Comparison of ENCODE assay signal across 7 mouse cellular contexts in the genomic region with DNA sequence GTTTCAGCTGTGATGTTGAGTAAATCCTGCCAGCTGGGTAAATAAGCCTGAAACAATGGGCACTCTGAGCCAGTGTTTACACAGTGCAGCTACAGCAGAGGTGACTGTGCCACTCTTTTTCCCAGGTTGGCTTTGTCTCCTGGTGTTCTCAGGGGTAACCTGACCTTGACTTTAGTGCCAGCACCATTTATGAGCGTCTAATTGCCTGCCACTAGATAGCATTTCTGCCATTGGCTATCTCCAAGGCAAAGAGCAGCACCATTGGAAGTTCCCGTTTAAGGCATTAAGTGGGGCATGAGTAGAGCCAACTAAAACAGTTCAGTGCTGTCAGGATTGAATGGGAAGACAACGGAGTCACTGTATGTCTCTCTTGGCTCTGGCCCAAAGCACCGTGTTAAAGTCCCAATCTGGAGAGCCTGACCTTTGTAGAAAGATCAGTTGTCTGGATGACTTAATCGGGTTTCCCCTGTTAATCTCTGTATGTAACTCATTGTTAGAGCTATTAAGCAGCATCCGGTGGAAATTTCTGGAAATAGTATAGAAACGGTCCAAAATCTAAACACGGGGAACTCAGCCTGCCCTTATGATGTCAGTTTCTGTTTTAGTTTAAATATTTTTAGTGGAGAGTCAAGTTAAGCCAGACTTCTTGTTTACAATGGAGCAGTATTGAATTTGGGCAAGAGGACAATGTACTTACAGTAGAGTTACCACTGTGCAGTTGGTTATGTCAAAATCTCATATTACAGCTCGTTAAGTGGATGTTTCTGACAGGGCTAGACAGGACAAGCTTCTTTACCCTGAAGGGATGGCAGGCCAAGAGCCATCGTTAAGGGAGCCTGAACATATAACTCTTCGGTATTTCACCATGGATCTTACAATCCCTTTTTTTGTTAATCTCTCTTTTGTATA. TPM values are rescaled to one million over a fixed set of nuclear protein-coding genes. Genes with fewer than 3 reads are reported as not detected.
DNase-seq lines count a peak whose midpoint lies in the region; ATAC-seq lines count a peak whose summit lies in the region.

No protein-coding gene starts in this region.

- no peaks in the 10 kb centered on the region for H3K4me1 ChIP-seq in midbrain, embryonic 11.5 days (ENCODE audit: control insufficient read depth, insufficient read depth, low read length)
- peaks cover 6% of the 10 kb centered on the region for H3K4me1 ChIP-seq in midbrain, embryonic 10.5 days
- peaks cover 19% of the 10 kb centered on the region; the same call in 1 of the 2 replicates for H3K4me1 ChIP-seq in heart, embryonic 10.5 days
- peaks cover 14% of the 10 kb centered on the region for H3K4me1 ChIP-seq in limb, embryonic 15.5 days
- H3K4me1 ChIP-seq in stomach, embryonic 16.5 days (ENCODE audit: control insufficient read depth, insufficient read depth, low read length) = peaks cover 8% of the 10 kb centered on the region

- H3K27me3 ChIP-seq in midbrain, embryonic 11.5 days (ENCODE audit: control insufficient read depth, insufficient read depth, low read length) = no peaks in the 10 kb centered on the region
- H3K27me3 ChIP-seq in midbrain, embryonic 10.5 days (ENCODE audit: low read depth, poor library complexity, severe bottlenecking) = no peaks in the 10 kb centered on the region
- no peaks in the 10 kb centered on the region for H3K27me3 ChIP-seq in heart, embryonic 10.5 days (ENCODE audit: insufficient read depth, poor library complexity, severe bottlenecking)
- H3K27me3 ChIP-seq in limb, embryonic 15.5 days = no peaks in the 10 kb centered on the region
- no peaks in the 10 kb centered on the region for H3K27me3 ChIP-seq in stomach, embryonic 16.5 days (ENCODE audit: control insufficient read depth, insufficient read depth, low read length)

- H3K9me3 ChIP-seq in midbrain, embryonic 11.5 days (ENCODE audit: control insufficient read depth, low read length) = no peaks in the 10 kb centered on the region
- no peaks in the 10 kb centered on the region for H3K9me3 ChIP-seq in midbrain, embryonic 10.5 days (replicated peaks)
- no peaks in the 10 kb centered on the region for H3K9me3 ChIP-seq in heart, embryonic 10.5 days
- no peaks in the 10 kb centered on the region for H3K9me3 ChIP-seq in limb, embryonic 15.5 days
- no peaks in the 10 kb centered on the region for H3K9me3 ChIP-seq in stomach, embryonic 16.5 days (replicated peaks; ENCODE audit: control insufficient read depth, low read length)

- no peak overlapping the region for H3K9ac ChIP-seq in midbrain, embryonic 11.5 days (ENCODE audit: low read length)
- H3K9ac ChIP-seq in limb, embryonic 15.5 days = no peak overlapping the region
- no peak overlapping the region for H3K9ac ChIP-seq in stomach, embryonic 16.5 days (ENCODE audit: low read length)

- no peaks in the 10 kb centered on the region for H3K36me3 ChIP-seq in midbrain, embryonic 11.5 days (ENCODE audit: control insufficient read depth, insufficient read depth, low read length)
- no peaks in the 10 kb centered on the region for H3K36me3 ChIP-seq in midbrain, embryonic 10.5 days
- H3K36me3 ChIP-seq in heart, embryonic 10.5 days = no peaks in the 10 kb centered on the region
- no peaks in the 10 kb centered on the region for H3K36me3 ChIP-seq in limb, embryonic 15.5 days
- no peaks in the 10 kb centered on the region for H3K36me3 ChIP-seq in stomach, embryonic 16.5 days (ENCODE audit: control insufficient read depth, insufficient read depth, low read length)

- WGBS in midbrain, embryonic 11.5 days = 68% methylated on average over 11 of the region's 11 CpGs
- WGBS in midbrain, embryonic 10.5 days = 78% methylated on average over 11 of the region's 11 CpGs
- 46% methylated on average over 11 of the region's 11 CpGs for WGBS in heart, embryonic 10.5 days
- 23% methylated on average over 11 of the region's 11 CpGs for WGBS in limb, embryonic 15.5 days
- 19% methylated on average over 11 of the region's 11 CpGs for WGBS in stomach, embryonic 16.5 days

- no peak overlapping the region for H3K4me2 ChIP-seq in midbrain, embryonic 11.5 days
- H3K4me2 ChIP-seq in limb, embryonic 15.5 days = peak overlapping the region; percentile 3; the same call in 1 of the 2 replicates
- peak overlapping the region; percentile 20 for H3K4me2 ChIP-seq in stomach, embryonic 16.5 days (ENCODE audit: low read depth, low read length)

- no peak overlapping the region for H3K4me3 ChIP-seq in midbrain, embryonic 11.5 days (ENCODE audit: low read depth, low read length)
- no peak overlapping the region for H3K4me3 ChIP-seq in midbrain, embryonic 10.5 days
- H3K4me3 ChIP-seq in heart, embryonic 10.5 days = no peak overlapping the region
- H3K4me3 ChIP-seq in limb, embryonic 15.5 days = no peak overlapping the region
- no peak overlapping the region for H3K4me3 ChIP-seq in stomach, embryonic 16.5 days (replicated peaks; ENCODE audit: low read length)

- no peak for DNase-seq in midbrain, embryonic 11.5 days (ENCODE audit: low spot score, missing footprints)
- no peak for DNase-seq in midbrain, embryonic 10.5 days (ENCODE audit: low spot score)
- no peak for DNase-seq in heart, embryonic 10.5 days (ENCODE audit: low spot score)
- no peak for DNase-seq in c-Kit-positive CD71-positive TER-119-positive erythroid progenitor cells, embryonic 14.5 days (ENCODE audit: low spot score)
- DNase-seq in thymus, postnatal 14 days = no peak

- H3K27ac ChIP-seq in midbrain, embryonic 11.5 days (ENCODE audit: low read depth, low read length) = no peak overlapping the region
- H3K27ac ChIP-seq in midbrain, embryonic 10.5 days (replicated peaks) = no peak overlapping the region
- peak overlapping the region; percentile 6; the same call in 1 of the 2 replicates for H3K27ac ChIP-seq in heart, embryonic 10.5 days
- peak overlapping the region; percentile 72 for H3K27ac ChIP-seq in limb, embryonic 15.5 days
- peak overlapping the region; percentile 84 for H3K27ac ChIP-seq in stomach, embryonic 16.5 days (ENCODE audit: low read length)

- peak; percentile 65; the same call in 1 of the 2 replicates for ATAC-seq in midbrain, embryonic 11.5 days (ENCODE audit: low FRiP score)
- peak; percentile 73; the same call in 1 of the 2 replicates for ATAC-seq in limb, embryonic 15.5 days (ENCODE audit: insufficient number of reproducible peaks, low FRiP score, low TSS enrichment, low read depth)
- peak; percentile 91 for ATAC-seq in stomach, embryonic 16.5 days (ENCODE audit: insufficient read depth, low FRiP score)

RNA-seq across cellular contexts. Expression of gene Stat4, which starts 10.1 kb away (rescaled TPM):
- polyA plus RNA-seq in midbrain, embryonic 11.5 days (2014; fragmentation: Nextera tagmentation; extraction: Ambion mirVana) = 2.1 and 2.5 TPM in 2 replicates
- polyA plus RNA-seq in midbrain, embryonic 10.5 days (2016; fragmentation: Nextera tagmentation; extraction: Ambion mirVana) = 1.2 and 1.3 TPM in 2 replicates
- polyA plus RNA-seq in heart, embryonic 10.5 days (2016; fragmentation: Nextera tagmentation; extraction: Ambion mirVana) = 0.99 and 1.0 TPM in 2 replicates
- polyA plus RNA-seq in limb, embryonic 15.5 days (2015; fragmentation: Nextera tagmentation; extraction: Ambion mirVana) = 0.77 and 0.81 TPM in 2 replicates
- polyA plus RNA-seq in stomach, embryonic 16.5 days (2015; fragmentation: Nextera tagmentation; extraction: Ambion mirVana) = 2.5 and 3.7 TPM in 2 replicates

Comparison
In these comparisons a context has a peak if more than half of its experiments do, and no peak if none do; other contexts are left out.
1. H3K27ac ChIP-seq: peak in heart, embryonic 10.5 days (single experiment), limb, embryonic 15.5 days (single experiment) and stomach, embryonic 16.5 days (single experiment); none in midbrain, embryonic 11.5 days (single experiment) and midbrain, embryonic 10.5 days (single experiment).
2. Peak in every context shown above with its lines, with median percentiles within 50 percentile points of each other: ATAC-seq.